ENCODE assay signal across 31 mouse cellular contexts in genomic region chr11:63058375-63058952, GRCm38 (mm10). TPM values are rescaled to one million over a fixed set of nuclear protein-coding genes. Genes with fewer than 3 reads are reported as not detected.
A peak's percentile ranks its signal among the peaks of the same experiment; 100 is the strongest.
DNase-seq lines count a peak whose midpoint lies in the region; ATAC-seq and TF ChIP-seq lines count a peak whose summit lies in the region.
"Had no signal": no experiment of that assay in that cellular context is flagged by ENCODE, and none has a peak within 500 bp of the region (broad histone marks: within the 10 kb centered on the region; RNA-seq: fewer than 3 reads in every experiment).

No protein-coding gene starts in this region.

- no peak overlapping the region for H3K4me2 ChIP-seq in lung, embryonic 16.5 days (ENCODE audit: low read depth, low read length)
- H3K4me2 ChIP-seq: embryonic facial prominence, embryonic 12.5 days; forebrain, embryonic 15.5 days; heart, embryonic 13.5 days; hindbrain, embryonic 13.5 days; liver, embryonic 11.5 days; midbrain, embryonic 15.5 days; neural tube, embryonic 13.5 days had no signal

- no peak overlapping the region for H3K4me3 ChIP-seq in lung, embryonic 16.5 days (ENCODE audit: low read length)
- H3K4me3 ChIP-seq in lung, adult 2 months (replicated peaks; ENCODE audit: extremely low read depth, low read depth, low read length) = no peak overlapping the region
- no peak overlapping the region for H3K4me3 ChIP-seq in cerebellum, adult 2 months (replicated peaks; ENCODE audit: insufficient read depth, low read depth, low read length)
- H3K4me3 ChIP-seq: embryonic facial prominence, embryonic 12.5 days; forebrain, embryonic 15.5 days; heart, embryonic 13.5 days; hindbrain, embryonic 13.5 days; megakaryocyte, embryonic 14.5 days; midbrain, embryonic 15.5 days; neural tube, embryonic 13.5 days had no signal

- WGBS in lung, embryonic 16.5 days = 54% methylated on average over 5 of the region's 5 CpGs
- WGBS in lung, adult 2 months = 64% methylated on average over 5 of the region's 5 CpGs
- WGBS in cerebellum, adult 2 months = 83% methylated on average over 5 of the region's 5 CpGs

- H3K27ac ChIP-seq in lung, embryonic 16.5 days (ENCODE audit: low read length) = no peak overlapping the region
- no peak overlapping the region for H3K27ac ChIP-seq in cerebellum, adult 2 months (ENCODE audit: insufficient read depth, low read length)
- H3K27ac ChIP-seq: embryonic facial prominence, embryonic 12.5 days; forebrain, embryonic 15.5 days; heart, embryonic 13.5 days; hindbrain, embryonic 13.5 days; kidney, postnatal 0 days; midbrain, embryonic 15.5 days; neural tube, embryonic 13.5 days had no signal

- DNase-seq in lung, adult 2 months = no peak
- peak; percentile 38 for DNase-seq in MN1 (ENCODE audit: low spot score)
- DNase-seq in adipocyte (ENCODE audit: low spot score) = peak; percentile 54
- no peak for DNase-seq in gastrocnemius, adult 8-10 months (ENCODE audit: low spot score in 2 of 2)
- no peak for DNase-seq in cerebellum, adult 2 months
- DNase-seq: adrenal gland, postnatal 10 days; cerebellum, adult 9-10 months; gastrocnemius, postnatal 10 days; heart, adult 18-20 months; heart, postnatal 36 days; kidney, adult 11 months; liver, postnatal 0 days; retina, postnatal 1 day; right cerebral cortex, postnatal 25 days; spleen, adult 18-20 months had no signal

- no peak overlapping the region for H3K9ac ChIP-seq in lung, embryonic 16.5 days (ENCODE audit: low read length)
- H3K9ac ChIP-seq: embryonic facial prominence, embryonic 12.5 days; forebrain, embryonic 15.5 days; heart, embryonic 13.5 days; hindbrain, embryonic 13.5 days; liver, postnatal 0 days; midbrain, embryonic 15.5 days; neural tube, embryonic 13.5 days had no signal

- H3K9me3 ChIP-seq in lung, embryonic 16.5 days (ENCODE audit: control insufficient read depth, low read length) = no peaks in the 10 kb centered on the region
- H3K9me3 ChIP-seq: embryonic facial prominence, embryonic 12.5 days; forebrain, embryonic 15.5 days; heart, embryonic 13.5 days; hindbrain, embryonic 13.5 days; megakaryocyte, embryonic 14.5 days; midbrain, embryonic 15.5 days; neural tube, embryonic 13.5 days had no signal

- peak; percentile 75 for ATAC-seq in lung, embryonic 16.5 days (ENCODE audit: low read depth)
- ATAC-seq in megakaryocyte progenitor cell, adult 5-6 weeks (replicated peaks; ENCODE audit: poor library complexity) = peak; percentile 45
- ATAC-seq: activated CD4-positive, CD25-positive, alpha-beta regulatory T cell, adult 4 months; forebrain, embryonic 15.5 days; liver, postnatal 0 days; midbrain, embryonic 15.5 days had no signal

- no peak for TF ChIP-seq POLR2A in lung, adult 2 months (IDR thresholded peaks at IDR 0.05; ENCODE audit: borderline replicate concordance, extremely low read depth, low read depth, low read length)
- TF ChIP-seq POLR2A in cerebellum, adult 2 months (IDR thresholded peaks at IDR 0.05; ENCODE audit: borderline replicate concordance, insufficient read depth, low read length) = no peak

- H3K36me3 ChIP-seq in lung, embryonic 16.5 days (ENCODE audit: control insufficient read depth, insufficient read depth, low read length) = no peaks in the 10 kb centered on the region
- H3K36me3 ChIP-seq: embryonic facial prominence, embryonic 12.5 days; forebrain, embryonic 15.5 days; heart, embryonic 13.5 days; hindbrain, embryonic 13.5 days; midbrain, embryonic 15.5 days; neural tube, embryonic 13.5 days had no signal

- H3K4me1 ChIP-seq in lung, embryonic 16.5 days (replicated peaks; ENCODE audit: control insufficient read depth, insufficient read depth, low read length) = peaks cover 6% of the 10 kb centered on the region; the same call in 1 of the 2 replicates
- no peaks in the 10 kb centered on the region for H3K4me1 ChIP-seq in lung, adult 2 months (ENCODE audit: control insufficient read depth, insufficient read depth, low read length)
- H3K4me1 ChIP-seq in cerebellum, adult 2 months (ENCODE audit: control insufficient read depth, insufficient read depth, low read length) = no peaks in the 10 kb centered on the region
- H3K4me1 ChIP-seq: forebrain, embryonic 15.5 days; heart, embryonic 13.5 days had no signal

- H3K27me3 ChIP-seq in lung, embryonic 16.5 days (ENCODE audit: control insufficient read depth, insufficient read depth, low read depth, low read length) = no peaks in the 10 kb centered on the region
- H3K27me3 ChIP-seq in cerebellum, adult 2 months (ENCODE audit: control insufficient read depth, insufficient read depth, low read length) = no peaks in the 10 kb centered on the region; the same call in 1 of the 2 replicates
- H3K27me3 ChIP-seq: embryonic facial prominence, embryonic 12.5 days; forebrain, embryonic 15.5 days; midbrain, embryonic 15.5 days; neural tube, embryonic 13.5 days had no signal

- no peak for TF ChIP-seq CTCF in lung, adult 2 months (IDR thresholded peaks at IDR 0.05; ENCODE audit: insufficient read depth, low read length)
- no peak for TF ChIP-seq CTCF in cerebellum, adult 2 months (IDR thresholded peaks at IDR 0.05; ENCODE audit: borderline replicate concordance, insufficient read depth, low read depth, low read length)

RNA-seq across cellular contexts. Expression of gene Tekt3, which starts 3.0 kb away (rescaled TPM):
- polyA plus RNA-seq in lung, embryonic 16.5 days (2015; fragmentation: Nextera tagmentation; extraction: Ambion mirVana) = 0.31 and 0.41 TPM in 2 replicates
- polyA plus RNA-seq in lung, adult 2 months (2012; rRNA removed) = 0.40 and 0.43 TPM in 2 replicates
- total RNA-seq in megakaryocyte progenitor cell, adult 5-6 weeks (2015) = not detected in 2 replicates
- total RNA-seq in megakaryocyte progenitor cell, adult 5-6 weeks (2017) = not detected in 2 replicates
- not detected for total RNA-seq in gastrocnemius, adult 8-10 months (2022)
- polyA plus RNA-seq in cerebellum, adult 2 months (2012; rRNA removed) = not detected in 2 replicates
- total RNA-seq: adrenal gland, postnatal 10 days; common myeloid progenitor, adult 5-6 weeks; gastrocnemius, postnatal 10 days; heart, adult 18-20 months; heart, postnatal 36 days; layer of hippocampus, adult 18-20 months had no signal
- polyA plus RNA-seq: activated CD4-positive, CD25-positive, alpha-beta regulatory T cell, adult 4 months; forebrain, embryonic 15.5 days; heart, embryonic 13.5 days; hindbrain, embryonic 13.5 days; kidney, postnatal 0 days; limb, embryonic 11.5 days; liver, embryonic 11.5 days; liver, postnatal 0 days; midbrain, embryonic 15.5 days; neural tube, embryonic 13.5 days; urinary bladder, adult 2 months had no signal

Comparison
In these comparisons a context has a peak if more than half of its experiments do, and no peak if none do; other contexts are left out.
1. DNase-seq: peak in MN1 (single experiment) and adipocyte (single experiment); none in lung, adult 2 months (single experiment), gastrocnemius, adult 8-10 months (0 of 2) and cerebellum, adult 2 months (0 of 2).